Mouse (Mus musculus) embryonic fibroblast, embryonic 13.5 days (primary cell): ENCODE measurements around the gene Bhmt. TPM values are rescaled to one million over a fixed set of nuclear protein-coding genes. Genes with fewer than 3 reads are reported as not detected.

Experiments
- H3K27ac ChIP-seq: 2 replicates; pipeline ENCODE4 v1.5.1; 2012; ENCODE audit warnings: low read length, control low read depth, inconsistent platforms; ENCODE audit not compliant: insufficient read depth
- H3K4me1 ChIP-seq: 2 replicates; pipeline ENCODE4 v1.6.1; 2011; ENCODE audit warnings: low read length; ENCODE audit not compliant: control insufficient read depth, insufficient read depth
- H3K4me3 ChIP-seq: 2 replicates; pipeline ENCODE4 v1.5.1; 2011; ENCODE audit warnings: mild to moderate bottlenecking, control low read depth, low read length; ENCODE audit not compliant: insufficient read depth
- CTCF ChIP-seq: IDR thresholded peaks from 2 replicates; pipeline ENCODE4 v1.5.1; 2011; ENCODE audit warnings: mild to moderate bottlenecking, control low read depth, low read length, moderate library complexity, borderline replicate concordance; ENCODE audit not compliant: insufficient read depth
- POLR2A ChIP-seq: IDR thresholded peaks from 2 replicates; pipeline ENCODE4 v1.6.1; 2011; ENCODE audit warnings: low read depth, mild to moderate bottlenecking, control low read depth, low read length, moderate library complexity
- polyA plus RNA-seq: library from polyadenylated mRNA; stranded (reverse); fragments of >200 nt; gene quantifications from 2 replicates; pipeline ENCODE4 v1.2.4, GENCODE M21; 2011; ENCODE audit warnings: low read depth; ENCODE audit not compliant: missing spikeins, insufficient read length

Bhmt gene
- not detected in 2 replicates for polyA plus RNA-seq

DNA sequence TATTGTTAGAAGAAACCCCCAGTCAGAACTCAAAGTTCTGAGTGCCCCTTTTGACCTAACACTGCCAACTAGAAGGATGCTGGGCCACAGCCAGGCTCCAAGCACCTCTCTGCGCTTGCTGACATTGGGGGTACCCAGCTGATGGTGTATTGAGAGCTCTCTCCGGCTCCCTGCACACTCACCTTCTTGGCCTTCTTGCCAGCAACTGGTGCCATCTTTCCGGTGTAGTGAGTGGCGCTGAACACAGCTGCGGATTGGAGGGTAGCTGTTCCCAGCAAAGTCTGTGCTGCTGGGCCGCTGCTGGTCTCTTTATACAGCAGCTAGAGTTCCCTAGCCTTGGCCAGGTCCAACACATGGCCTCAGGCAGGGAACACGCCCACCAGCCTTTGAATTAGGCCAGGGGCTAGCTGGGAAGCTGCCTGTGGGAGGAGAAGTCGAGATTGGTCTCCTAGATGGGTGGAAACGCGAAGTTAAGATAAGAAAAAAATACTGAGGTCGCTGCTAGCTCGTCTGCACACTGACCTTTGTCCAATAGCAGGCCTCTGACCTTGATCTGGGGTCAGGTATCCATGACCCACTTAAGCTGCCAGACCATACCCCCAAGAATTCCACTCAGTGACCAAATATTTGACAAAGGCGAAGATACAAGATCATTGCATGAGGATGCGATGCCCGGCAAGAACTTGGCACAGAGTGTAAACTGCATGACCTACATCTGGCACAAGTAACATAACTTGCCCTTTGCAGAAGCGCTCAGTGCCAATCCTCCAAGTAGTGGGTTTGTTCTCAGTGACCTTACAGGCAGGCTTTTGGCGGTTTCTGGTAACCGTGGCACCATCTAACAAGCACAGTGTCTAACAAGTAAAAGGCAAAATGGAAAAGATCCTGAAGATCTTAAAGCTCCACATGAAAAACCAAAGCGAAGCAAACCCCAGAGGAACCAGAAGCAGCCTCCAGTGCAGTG lies at the start of gene Bhmt:
TSS of gene Bhmt (minus strand) at position 680 of the 964 bp plus-strand sequence.
- TF ChIP-seq CTCF (no peak), POLR2A (no peak)
- no peak within 1 kb of the TSS for H3K27ac ChIP-seq
- no peak within 1 kb of the TSS for H3K4me3 ChIP-seq
- H3K4me1 ChIP-seq: no peaks in the 10 kb centered on the region

DNA sequence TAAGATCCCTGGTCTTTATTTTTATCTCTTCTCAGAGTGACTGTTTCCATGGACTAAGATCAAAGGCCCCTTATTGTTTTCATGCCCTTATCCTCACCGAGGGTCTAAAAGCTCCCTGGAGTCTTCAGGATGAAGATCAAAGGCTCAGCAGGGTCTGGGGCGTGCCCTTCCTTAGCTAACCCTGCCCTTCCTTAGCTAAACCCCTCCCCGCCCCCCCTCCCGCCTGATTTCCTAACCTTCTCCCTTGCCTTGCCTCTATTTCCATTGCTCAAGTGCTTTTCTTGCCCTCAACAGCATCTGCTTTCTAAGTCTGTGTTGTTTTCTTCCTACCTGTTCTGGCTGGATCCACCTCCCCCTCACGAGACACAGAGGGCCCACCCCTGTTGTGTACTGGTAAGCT lies 49.6 kb upstream of the Bhmt start:
- Histone ChIP-seq H3K4me1 (no peaks in the 10 kb centered on the region), H3K27ac (no peak overlapping the region), H3K4me3 (no peak overlapping the region)
- TF ChIP-seq CTCF: no peak
- TF ChIP-seq POLR2A: no peak

DNA sequence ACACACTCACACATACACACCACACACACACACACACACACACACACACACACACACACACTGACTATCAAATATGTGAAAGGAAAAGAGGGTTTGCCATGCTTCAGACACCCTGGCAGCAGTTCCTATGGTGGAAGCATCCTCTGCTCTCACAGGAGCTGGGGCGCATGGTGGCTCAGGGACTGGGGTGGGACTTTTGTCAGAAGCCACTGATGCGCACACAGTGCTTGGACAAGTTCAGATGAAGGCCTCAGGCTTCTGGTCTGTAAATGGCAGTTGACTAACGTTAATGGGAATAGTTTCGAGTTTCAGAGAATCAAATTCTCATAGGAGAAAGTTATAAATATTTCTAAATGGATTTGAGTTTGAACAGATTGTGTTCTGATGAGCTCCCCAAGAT lies 47.5 kb upstream of the Bhmt start:
- H3K27ac ChIP-seq: no peak overlapping the region

DNA sequence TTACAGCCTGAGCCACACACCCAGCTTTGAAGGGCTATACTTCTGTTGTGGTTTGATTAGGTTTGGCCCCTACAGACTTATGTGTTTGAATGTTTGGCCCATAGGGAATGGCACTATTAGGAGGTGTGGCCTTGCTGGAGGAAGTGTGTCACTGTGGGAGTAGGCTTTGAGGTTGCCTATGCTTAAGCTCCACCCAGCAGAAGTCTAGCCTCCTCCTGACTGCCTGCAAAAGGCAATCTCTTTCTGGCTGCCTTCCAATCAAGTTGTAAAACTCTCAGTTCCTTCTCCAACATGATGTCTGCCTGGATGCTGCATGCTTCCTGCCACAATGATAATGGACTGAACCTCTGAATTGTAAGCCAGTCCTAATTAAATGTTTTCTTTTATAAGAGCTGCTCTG lies 45.6 kb upstream of the Bhmt start:
- Histone ChIP-seq H3K4me3 (no peak overlapping the region), H3K27ac (no peak overlapping the region), H3K4me1 (no peaks in the 10 kb centered on the region)
- no peak for TF ChIP-seq CTCF
- no peak for TF ChIP-seq POLR2A

More for the DNA sequence above, 47.5 kb upstream of the Bhmt start:
- no peak for TF ChIP-seq POLR2A
- no peak for TF ChIP-seq CTCF
- no peak overlapping the region for H3K4me3 ChIP-seq
- no peaks in the 10 kb centered on the region for H3K4me1 ChIP-seq

DNA sequence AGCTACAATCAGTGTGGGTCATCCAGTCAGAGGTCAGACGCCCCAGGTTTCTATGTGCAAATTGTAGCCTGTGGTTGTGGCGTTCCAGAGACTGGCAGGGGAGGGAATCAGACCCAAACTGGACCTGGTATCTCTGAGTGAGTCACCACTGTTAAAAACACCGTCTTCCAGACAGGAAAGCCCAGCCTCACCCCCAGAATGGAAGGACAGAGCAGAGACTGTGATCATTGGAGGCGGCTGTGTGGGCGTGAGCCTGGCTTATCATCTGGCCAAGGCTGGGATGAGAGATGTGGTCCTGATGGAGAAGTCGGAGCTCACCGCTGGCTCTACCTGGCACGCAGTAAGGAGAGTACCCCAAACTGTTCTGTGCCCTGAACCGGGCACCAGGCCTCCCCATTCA lies 39.1 kb upstream of the Bhmt start:
- Histone ChIP-seq H3K4me3 (no peak overlapping the region), H3K27ac (no peak overlapping the region), H3K4me1 (no peaks in the 10 kb centered on the region)
- no peak for TF ChIP-seq CTCF
- TF ChIP-seq POLR2A: no peak

DNA sequence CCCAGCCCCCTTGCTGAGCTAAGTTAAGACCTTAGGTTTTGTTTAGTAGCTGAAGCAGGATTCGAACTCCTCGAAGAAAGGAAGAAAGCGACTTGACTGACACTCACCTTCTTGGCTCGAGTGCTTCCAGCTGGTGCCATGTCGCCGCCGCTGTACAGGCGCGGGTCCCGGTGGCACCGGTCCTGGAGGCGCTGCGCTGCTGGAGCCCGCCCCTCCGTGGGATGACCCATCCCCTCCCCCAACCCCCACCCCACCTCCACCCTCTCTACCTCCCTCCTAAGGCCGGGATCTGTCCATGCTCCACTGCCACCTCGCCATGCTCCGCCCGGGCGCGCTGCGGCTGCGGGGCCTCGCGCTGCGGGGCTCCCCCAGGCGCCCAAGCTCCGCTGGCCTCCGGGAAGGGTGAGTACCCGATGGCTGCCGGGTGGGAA lies 36.4 kb upstream of the Bhmt start, which contains the start of the genes Bhmt2 and Dmgdh:
TSS of gene Bhmt2 (minus strand) at position 172 of the 431 bp plus-strand sequence.
TSS of gene Dmgdh (plus strand) at position 303 of the 431 bp plus-strand sequence.
- TF ChIP-seq POLR2A (no peak), CTCF (no peak)
- H3K4me3 ChIP-seq: no peak within 1 kb of the TSS
- H3K4me1 ChIP-seq: no peaks in the 10 kb centered on the region
- H3K27ac ChIP-seq: no peak within 1 kb of the TSS

DNA sequence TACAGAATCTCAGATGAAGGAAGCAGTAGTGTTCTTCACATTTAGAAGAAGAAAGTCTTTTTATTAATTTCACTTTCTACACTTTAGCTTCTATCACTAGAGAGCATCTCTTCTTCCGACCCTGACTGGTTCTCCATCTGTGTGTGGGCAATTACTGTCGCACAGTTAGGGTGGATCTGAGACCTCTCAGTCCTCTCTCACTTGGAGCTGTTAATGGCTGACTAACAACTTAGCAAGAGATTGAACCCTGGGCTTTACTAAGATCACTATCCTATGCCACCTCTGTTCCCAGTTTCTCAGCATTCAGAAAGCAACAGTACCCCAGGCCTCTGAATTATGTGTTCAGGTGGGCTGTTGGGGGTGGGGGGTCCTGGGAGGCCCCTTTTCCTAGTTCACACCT lies 35.5 kb upstream of the Bhmt start:
- H3K4me3 ChIP-seq: no peak overlapping the region
- TF ChIP-seq CTCF (no peak), POLR2A (no peak)
- H3K4me1 ChIP-seq: no peaks in the 10 kb centered on the region
- no peak overlapping the region for H3K27ac ChIP-seq

DNA sequence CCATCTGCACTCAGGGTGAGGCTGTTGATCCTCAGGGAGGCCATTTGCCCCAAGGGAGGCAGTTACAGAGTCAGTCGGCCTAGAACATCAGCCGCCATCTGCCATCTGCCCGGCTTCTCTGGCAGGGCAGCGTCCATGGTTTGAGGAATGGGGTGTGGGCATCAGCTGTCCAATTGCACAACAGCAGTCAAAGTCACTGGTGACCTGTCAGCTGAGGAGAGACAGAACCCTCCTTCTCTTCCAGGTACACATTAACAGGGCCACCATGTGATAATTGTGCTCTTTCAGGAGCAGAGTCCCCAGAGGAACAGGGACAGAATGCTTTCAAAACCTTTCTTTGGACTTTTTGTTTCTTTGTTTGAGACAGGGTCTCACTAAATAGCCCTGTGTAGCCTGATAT lies 34.6 kb upstream of the Bhmt start:
- H3K27ac ChIP-seq: no peak overlapping the region
- H3K4me1 ChIP-seq: no peaks in the 10 kb centered on the region
- H3K4me3 ChIP-seq: no peak overlapping the region
- TF ChIP-seq CTCF (no peak), POLR2A (no peak)

DNA sequence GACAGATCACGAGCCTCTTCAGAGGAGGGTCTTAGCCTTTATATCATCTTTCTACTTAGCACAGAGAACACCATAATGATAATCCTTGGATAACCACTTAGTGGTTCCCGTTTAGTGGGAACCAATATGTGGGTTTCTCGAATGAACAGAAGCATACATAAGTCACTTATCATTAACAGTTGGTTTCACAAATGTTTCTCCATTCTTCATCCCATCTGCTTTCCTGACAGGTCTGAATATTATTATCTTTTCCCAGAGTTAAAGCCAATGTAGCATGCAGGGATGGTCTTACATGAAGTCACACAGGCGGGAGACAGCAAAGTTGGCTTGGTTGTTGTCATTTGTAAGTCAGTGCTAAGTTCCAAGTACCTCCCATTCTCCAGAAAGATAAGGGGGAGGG lies 29.8 kb upstream of the Bhmt start:
- TF ChIP-seq POLR2A: no peak
- no peaks in the 10 kb centered on the region for H3K4me1 ChIP-seq
- no peak overlapping the region for H3K4me3 ChIP-seq

DNA sequence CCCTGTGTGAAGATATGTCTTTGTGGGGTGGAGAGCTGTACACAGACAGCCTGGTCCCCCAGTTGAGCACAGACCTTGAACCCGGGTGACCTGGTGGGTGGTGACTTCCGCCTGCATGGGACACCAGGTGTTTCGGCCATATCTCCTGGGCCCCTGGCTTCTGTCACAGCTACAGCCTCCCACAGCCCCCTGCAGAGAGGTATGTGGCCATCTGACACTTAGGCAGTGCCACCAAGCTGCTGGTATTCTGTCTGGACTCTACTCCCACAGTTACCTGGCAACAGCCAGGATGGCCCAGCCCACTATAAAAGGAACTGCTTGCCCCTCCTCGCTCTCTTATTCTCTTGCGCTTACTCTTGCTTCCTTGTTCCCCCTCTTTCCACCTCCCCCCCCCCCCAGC lies 20.2 kb upstream of the Bhmt start:
- Histone ChIP-seq H3K4me1 (no peaks in the 10 kb centered on the region), H3K27ac (no peak overlapping the region), H3K4me3 (no peak overlapping the region)
- no peak for TF ChIP-seq POLR2A
- TF ChIP-seq CTCF: no peak

More for the DNA sequence above, 29.8 kb upstream of the Bhmt start:
- H3K27ac ChIP-seq: no peak overlapping the region

DNA sequence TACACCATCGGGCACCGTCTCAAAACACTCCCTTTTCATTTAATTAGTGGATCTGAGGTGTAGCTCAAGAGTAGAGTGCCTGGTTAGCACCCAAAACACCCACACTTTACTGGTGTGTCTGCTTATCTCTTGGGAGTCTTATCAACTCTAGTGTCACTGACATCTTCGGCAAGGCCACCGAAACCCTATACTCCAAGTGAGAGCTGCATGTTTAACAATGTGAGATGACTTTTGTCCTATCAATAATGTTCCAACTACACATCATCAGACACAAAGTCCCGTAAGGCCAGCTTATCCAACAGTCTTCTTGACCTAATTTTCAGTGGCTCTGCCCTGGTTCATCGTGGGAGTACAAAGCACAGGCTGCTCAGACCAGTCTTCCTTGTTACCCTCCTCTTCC lies 15.6 kb upstream of the Bhmt start:
- TF ChIP-seq POLR2A (no peak), CTCF (no peak)
- no peaks in the 10 kb centered on the region for H3K4me1 ChIP-seq
- H3K27ac ChIP-seq: no peak overlapping the region
- no peak overlapping the region for H3K4me3 ChIP-seq
